Mouse (Mus musculus) thymus, adult 18-20 months (tissue): ENCODE measurements around the gene Mrc2.
A peak's percentile ranks its signal among the peaks of the same experiment; 100 is the strongest.

ENCODE experiments used
- DNase-seq, 2 experiments: peaks; one replicate each; pipeline ENCODE4 v3.0.0; 2022; ENCODE audit warnings: mixed read lengths in 2 of 2

Gene Mrc2

GRCm38 (mm10) chr11:105292124-105293071 is at the start of gene Mrc2:
Gene Mrc2, plus strand, starts transcription at chr11:105292643.
- peak in 1 of 2 experiments; percentile 9 for DNase-seq

GRCm38 (mm10) chr11:105246369-105246768 is 46.1 kb upstream of the Mrc2 start:
- DNase-seq, result no peak

- DNase-seq, result no peak
Measured at GRCm38 (mm10) chr11:105246785-105247184, 45.7 kb upstream of the Mrc2 start.

GRCm38 (mm10) chr11:105247321-105247720 is 45.1 kb upstream of the Mrc2 start:
- DNase-seq, result no peak

- no peak for DNase-seq
Measured at GRCm38 (mm10) chr11:105259733-105260132, 32.7 kb upstream of the Mrc2 start.

GRCm38 (mm10) chr11:105261116-105261515 is 31.3 kb upstream of the Mrc2 start:
- no peak for DNase-seq

GRCm38 (mm10) chr11:105261601-105262351 is 30.7 kb upstream of the Mrc2 start:
- DNase-seq, result no peak

- no peak for DNase-seq
Measured at GRCm38 (mm10) chr11:105264506-105264905, 27.9 kb upstream of the Mrc2 start.

GRCm38 (mm10) chr11:105264988-105265387 is 27.5 kb upstream of the Mrc2 start:
- no peak for DNase-seq

- DNase-seq, result no peak
Measured at GRCm38 (mm10) chr11:105270155-105270554, 22.3 kb upstream of the Mrc2 start.

GRCm38 (mm10) chr11:105280456-105280855 is 12.0 kb upstream of the Mrc2 start:
- no peak for DNase-seq

- DNase-seq, result no peak
Measured at GRCm38 (mm10) chr11:105281291-105281690, 11.2 kb upstream of the Mrc2 start.

GRCm38 (mm10) chr11:105281763-105282459 is 10.5 kb upstream of the Mrc2 start:
- DNase-seq, result no peak

GRCm38 (mm10) chr11:105282460-105282859 is 10.0 kb upstream of the Mrc2 start:
- no peak for DNase-seq

- no peak for DNase-seq
Measured at GRCm38 (mm10) chr11:105283016-105283415, 9.4 kb upstream of the Mrc2 start.

- DNase-seq, result no peak
Measured at GRCm38 (mm10) chr11:105285720-105286119, 6.7 kb upstream of the Mrc2 start.

GRCm38 (mm10) chr11:105289403-105289802 is 3.0 kb upstream of the Mrc2 start:
- DNase-seq, result no peak

- no peak for DNase-seq
Measured at GRCm38 (mm10) chr11:105291681-105292123, 741 bp upstream of the Mrc2 start.

GRCm38 (mm10) chr11:105293101-105293581 is 698 bp downstream of the Mrc2 start:
- no peak for DNase-seq

- no peak for DNase-seq
Measured at GRCm38 (mm10) chr11:105293901-105294494, 1.6 kb downstream of the Mrc2 start.

- no peak for DNase-seq
Measured at GRCm38 (mm10) chr11:105296084-105296483, 3.6 kb downstream of the Mrc2 start.

- no peak for DNase-seq
Measured at GRCm38 (mm10) chr11:105310197-105310596, 17.8 kb downstream of the Mrc2 start.
